Mouse (Mus musculus): ENCODE data around the gene Prpf6.

DNA sequence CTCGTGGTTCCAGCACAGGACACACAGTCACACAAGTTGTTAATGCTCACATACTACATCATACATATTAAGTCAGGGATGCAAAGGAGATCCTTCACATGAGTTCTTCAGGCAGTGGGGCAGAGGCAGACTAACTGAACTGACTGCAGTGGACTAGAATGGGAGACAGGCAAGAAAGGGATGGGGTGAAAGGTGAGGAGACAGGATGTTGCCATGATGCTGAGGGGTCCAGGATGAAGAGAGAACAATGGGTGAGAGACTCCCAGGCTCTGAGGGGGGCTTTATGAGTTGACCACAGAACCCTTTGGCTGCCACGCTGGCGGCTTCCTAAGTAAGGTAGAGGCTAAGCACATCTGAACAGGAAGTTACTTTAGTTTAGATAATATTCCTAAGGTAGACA lies 102.9 kb downstream of the Prpf6 start:
- no peak for TF ChIP-seq CTCF (IDR thresholded peaks at IDR 0.05; ENCODE audit: low read depth)
- TF ChIP-seq EP300 (IDR thresholded peaks at IDR 0.05; ENCODE audit: low read depth), result no peak
